Mouse (Mus musculus): ENCODE data around the gene Btn2a2.

Gene Btn2a2

DNA sequence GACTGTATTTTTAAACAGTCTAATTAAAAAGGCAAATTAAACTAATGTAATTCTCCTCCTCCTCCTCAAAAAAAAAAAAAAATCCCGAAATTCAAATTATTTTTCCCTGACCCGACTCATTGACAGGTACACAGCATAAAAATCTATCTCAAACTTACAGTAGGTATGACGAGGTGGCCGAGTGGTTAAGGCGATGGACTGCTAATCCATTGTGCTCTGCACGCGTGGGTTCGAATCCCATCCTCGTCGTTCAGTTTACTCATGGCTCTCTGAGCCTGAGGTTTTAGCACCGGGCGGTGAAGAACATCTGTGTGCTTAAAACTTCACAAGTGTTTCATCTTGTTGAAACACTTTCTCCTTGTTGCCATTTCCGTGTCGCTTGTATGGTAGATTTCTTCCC, 33.0 kb upstream of the Btn2a2 start:
- no peak for DNase-seq (ENCODE audit: low spot score)

DNA sequence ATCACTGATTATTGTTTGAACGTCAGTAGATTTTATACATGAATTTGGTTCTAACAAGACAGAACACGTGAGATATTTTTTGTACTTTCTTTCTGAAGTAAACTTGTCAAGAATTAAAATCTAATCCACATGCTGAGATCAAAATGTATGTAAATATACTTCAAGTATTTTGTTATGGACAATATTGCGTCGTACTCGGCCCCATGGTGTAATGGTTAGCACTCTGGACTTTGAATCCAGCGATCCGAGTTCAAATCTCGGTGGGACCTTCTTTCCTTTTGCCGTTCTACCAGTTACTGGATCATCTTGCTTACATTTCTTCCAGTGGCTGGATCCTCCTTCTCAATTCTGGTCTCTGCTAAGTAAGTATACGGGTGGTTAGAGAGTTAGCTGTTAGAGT, 30.8 kb upstream of the Btn2a2 start:
- DNase-seq (ENCODE audit: low spot score): no peak

DNA sequence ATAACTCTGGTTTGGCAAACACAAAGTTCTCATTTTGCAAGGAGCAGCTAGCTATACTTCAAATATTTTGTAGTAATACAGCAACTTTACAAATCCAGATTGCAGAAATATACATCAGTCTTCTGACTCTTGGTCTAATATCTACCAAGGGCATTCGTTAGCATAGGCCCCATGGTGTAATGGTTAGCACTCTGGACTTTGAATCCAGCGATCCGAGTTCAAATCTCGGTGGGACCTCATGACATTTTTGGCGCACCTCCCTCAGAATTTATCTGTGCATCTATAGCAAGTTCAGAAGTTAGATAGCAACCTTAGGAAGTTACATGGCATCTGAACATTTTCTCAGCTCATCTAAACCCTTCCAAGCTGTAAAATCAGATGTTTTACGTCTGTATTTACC, 30.2 kb upstream of the Btn2a2 start:
- no peak for DNase-seq (ENCODE audit: low spot score)

DNA sequence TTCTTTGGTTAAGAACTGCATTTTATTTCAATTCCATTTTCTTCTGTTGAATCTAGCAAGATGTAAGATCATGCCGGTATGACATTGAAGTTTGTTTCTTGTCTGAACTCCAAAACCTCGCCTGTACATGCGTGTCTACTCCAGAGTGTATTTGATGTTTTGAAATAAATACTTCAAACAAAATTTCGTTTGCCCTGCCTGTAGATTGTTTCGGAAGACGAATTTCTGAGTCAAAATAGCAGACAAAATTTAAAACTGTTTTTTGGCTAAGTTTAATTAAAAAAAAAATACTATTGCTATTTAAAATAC, 29.6 kb upstream of the Btn2a2 start:
- no peak for DNase-seq (ENCODE audit: low spot score)

DNA sequence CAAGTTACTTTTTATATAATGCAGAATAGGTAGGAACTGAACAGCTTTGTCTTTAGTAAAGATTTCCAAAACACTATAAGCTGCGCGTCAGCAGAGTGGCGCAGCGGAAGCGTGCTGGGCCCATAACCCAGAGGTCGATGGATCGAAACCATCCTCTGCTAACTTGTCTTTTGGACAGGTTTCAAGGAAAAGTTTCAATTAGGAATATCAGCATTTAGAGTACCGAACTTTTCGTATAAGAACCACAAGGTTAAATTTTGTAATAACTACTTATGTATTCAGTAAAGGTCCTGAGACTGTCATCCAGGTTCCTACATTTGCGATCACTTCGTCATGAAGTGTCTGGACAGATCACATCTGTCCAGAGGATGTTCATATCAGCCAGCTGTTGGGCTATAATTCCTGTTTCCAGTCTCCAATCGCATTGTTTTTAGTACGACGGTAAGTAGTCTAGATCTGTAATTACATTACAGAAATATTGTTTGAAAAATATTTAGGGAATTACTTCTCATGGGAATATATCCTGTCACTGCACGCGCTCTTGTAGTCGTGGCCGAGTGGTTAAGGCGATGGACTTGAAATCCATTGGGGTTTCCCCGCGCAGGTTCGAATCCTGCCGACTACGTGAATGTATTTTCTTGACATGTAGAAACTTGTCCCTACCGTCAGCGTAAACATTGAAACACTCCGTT, 29.1 kb upstream of the Btn2a2 start:
- peak; percentile 87 for DNase-seq (ENCODE audit: low spot score)

DNA sequence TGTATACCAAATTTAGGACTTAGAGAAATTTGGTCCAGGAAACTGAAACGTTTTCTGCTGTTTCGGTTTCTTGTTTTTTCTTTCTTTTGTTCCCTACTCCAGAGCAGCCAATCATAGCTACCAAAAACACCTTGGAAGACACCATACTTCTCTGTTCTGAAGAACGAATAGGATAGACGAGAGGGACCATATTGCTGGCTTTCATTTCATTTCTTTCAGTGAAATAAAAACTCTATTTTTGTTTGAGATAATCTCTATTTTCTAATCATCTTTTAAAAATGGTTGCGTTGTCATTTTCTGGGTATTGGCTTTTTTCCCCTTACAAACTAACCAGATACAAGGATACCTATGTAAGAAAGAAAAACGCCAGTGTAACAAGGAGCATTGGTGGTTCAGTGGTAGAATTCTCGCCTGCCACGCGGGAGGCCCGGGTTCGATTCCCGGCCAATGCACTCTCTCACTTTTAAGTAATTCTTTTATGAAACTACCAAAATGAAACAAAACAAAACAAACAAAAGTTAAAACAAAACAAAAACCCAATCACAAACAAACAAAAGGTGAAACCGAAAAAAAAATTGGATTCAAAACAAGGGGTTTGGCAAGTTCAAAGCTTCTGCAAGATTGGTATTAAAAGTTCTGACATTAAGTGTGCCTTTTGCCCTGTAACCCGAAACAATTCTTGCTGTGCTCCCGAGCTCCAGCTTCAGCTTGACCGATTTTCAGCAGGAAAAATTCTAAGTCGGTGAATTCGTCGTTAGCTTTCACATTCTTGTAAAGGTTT, 28.4 kb upstream of the Btn2a2 start:
- no peak for DNase-seq (ENCODE audit: low spot score)

DNA sequence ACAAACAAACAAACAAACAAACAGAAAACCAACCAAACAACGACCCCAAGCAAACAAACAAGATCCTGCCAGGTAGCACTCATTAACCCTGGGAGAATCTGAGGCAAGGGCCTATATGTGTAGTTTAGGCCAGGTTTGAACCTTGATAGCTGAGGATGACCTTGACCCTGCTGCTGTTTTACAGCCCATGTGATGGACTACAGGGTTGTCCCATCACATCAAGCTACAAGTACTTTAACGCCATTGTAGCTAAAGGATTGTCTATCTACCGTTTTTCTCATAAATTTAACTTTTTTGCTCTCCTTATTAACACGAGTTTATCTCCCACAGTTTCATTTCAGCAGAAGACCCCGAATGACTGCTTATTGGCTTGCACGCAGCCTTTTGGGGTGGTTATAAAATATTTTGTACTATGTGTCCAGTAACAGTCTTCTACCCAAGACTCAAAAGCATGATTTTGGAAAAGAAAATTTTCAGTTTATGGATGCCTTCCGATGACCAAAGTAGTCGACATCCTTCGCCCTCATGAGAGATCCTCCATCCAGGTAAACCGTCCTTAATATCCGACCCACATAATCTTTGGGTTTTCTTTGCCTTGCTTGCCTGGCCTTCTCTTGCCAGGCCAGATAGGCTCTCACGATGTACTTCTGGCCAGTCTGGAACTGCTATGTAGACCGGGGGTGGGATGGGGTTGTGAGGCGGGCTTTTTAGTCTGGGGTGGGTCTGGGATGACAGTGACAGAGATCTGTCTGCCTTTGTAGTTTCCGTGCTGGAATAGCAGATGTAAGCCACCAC, 27.4 kb upstream of the Btn2a2 start:
- no peak for DNase-seq (ENCODE audit: low spot score)

DNA sequence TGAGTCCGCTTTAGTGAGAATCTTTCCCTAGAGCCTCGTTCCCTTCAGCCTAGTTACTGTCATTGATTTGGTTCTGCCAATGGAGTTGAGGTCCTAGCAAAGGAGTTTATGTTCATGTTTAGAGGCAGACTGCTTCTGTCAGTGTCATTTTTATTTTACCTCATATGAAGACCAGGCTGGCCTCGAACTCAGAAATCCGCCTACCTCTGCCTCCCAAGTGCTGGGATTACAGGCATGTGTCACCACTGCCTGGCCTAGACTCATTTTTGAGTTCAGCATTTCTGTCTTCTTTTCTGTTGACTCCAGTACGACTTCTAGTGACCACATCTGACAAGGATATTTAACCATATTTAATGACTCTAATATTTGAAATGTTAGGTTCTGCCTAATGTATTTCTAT, 26.6 kb upstream of the Btn2a2 start:
- no peak for DNase-seq (ENCODE audit: low spot score)

DNA sequence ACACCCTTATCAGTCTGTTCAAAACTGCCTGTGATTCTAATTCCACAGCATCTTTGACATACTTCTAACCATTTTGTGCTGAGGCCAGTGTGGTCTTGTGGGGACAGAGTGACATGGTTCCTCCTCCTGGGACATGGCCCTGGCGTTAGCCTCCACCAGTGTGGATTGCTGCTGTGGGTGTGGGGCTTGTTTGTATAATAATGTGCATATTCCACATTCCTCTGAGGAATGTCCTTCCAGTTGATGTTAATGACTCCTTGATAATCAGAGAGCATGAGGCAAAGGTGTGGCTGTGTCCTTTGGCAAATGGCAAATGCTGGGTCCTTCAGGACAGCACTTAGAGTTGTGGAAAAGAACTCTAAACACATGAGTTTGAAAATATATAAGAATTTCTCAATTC, 24.9 kb upstream of the Btn2a2 start:
- DNase-seq (ENCODE audit: low spot score): no peak

DNA sequence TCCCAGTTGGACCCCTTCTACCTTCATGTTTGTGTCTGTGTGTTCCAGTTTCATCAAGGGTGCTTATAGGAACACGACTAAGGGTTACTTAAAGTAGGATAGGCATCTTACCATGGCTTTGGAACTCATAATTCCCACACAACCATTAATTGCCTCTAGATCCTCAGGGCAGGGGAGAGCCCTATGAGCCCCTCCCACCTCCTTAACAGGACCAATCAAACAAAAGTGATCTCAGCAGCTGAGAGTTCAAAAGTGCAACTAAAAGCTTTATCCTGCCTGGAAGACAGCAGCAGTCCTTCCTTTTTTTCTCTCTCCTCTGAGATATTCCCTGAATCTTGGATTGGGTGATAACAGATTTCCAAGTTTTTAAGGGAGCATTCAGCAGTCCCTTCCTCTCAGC, 21.5 kb upstream of the Btn2a2 start:
- no peak for DNase-seq (ENCODE audit: low spot score)

DNA sequence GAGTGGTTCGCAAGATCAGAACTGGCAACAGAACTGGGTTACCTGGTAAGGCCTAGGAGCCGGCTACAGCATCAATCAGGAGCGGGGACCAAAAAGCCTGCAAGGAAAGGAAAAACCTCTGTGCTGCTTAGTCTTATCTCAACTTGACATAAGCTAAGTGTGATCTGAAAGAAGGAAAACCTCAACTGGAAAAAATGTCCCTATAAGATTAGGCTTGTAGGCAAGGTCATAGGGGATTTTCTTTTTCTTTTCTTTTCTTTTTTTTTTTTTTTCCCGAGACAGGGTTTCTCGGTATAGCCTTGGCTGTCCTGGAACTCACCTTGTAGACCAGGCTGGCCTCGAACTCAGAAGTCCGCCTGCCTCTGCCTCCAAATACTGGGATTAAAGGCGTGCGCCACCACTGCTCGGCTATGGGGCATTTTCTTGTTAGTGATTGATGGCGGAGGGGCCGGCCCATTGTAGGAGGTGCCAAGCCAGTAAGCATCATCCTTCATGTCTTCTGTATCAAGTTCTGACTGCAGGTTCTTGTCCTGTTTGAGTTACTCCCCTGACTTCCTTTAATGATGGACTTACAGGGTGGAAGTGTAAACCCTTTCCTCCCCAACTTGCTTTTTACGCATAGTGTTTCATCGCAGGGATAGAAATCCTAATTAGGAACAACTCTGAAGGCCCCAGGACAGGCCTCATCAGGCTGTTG, 18.3 kb upstream of the Btn2a2 start:
- DNase-seq (ENCODE audit: low spot score): no peak

DNA sequence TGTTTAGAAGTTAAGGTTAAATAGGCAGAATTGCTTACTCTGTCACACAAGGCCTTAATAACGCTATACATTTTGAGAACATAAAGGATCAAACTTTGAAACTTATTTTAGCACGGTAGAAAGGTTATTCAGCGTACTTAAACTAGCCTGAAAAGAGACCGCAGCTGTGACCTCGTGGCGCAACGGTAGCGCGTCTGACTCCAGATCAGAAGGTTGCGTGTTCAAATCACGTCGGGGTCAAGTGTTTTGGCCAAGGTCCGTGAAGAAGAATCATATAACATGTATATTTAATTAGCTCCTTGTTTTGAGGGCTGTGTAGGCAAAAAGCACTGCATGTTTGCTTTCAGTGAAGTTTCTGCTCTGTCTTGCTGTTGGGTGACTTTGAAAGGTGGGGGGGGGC, 17.7 kb upstream of the Btn2a2 start:
- no peak for DNase-seq (ENCODE audit: low spot score)

DNA sequence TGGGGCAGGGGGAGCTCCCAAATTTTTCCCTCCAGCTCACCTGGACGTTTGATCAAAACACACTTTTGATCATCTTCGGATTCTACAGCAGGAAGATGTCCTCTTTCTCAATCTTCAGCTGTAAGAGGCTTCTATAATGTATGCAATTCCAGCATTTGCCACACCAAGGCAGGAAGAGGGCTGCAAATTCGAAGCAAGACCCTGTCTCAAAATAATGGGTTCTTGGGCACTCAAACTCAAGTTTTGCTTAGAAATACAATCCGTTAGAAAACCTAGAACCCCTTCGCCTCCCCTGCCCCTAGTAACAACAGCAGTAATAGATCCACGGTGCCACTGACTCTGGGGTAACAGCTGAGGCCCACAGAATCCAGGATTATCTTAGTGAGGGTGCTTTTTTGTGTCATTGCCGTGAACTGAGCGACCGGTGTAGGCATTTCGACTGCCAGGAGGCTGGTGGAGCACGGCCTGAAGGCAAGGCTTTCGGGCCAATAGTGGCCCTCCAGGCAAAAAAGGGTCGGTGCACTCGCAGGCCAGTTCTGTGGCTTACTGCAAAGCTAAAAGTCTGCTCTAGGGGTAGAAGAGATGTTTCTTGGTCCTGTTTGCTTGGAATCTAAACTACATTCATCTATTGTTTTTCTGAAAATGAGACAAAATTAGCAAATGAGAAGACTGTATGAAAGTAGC, 17.1 kb upstream of the Btn2a2 start:
- no peak for DNase-seq (ENCODE audit: low spot score)

DNA sequence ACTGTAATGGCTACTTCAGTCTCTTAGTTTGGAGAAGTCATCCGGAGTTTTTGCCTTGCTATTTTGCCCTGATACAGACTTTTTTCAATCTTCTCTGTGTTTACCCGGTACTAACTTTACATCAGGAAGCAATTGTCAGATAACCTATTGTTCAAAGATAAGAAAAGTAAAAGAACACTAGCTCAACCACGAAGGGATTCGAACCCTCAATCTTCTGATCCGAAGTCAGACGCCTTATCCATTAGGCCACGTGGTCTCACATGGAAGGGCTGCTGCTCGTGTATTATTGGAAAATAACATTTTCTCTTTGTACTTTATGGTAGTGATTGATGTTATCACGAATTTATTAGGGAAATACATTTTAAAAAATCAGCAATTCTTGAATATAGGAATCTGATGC, 15.1 kb upstream of the Btn2a2 start:
- DNase-seq (ENCODE audit: low spot score): no peak

DNA sequence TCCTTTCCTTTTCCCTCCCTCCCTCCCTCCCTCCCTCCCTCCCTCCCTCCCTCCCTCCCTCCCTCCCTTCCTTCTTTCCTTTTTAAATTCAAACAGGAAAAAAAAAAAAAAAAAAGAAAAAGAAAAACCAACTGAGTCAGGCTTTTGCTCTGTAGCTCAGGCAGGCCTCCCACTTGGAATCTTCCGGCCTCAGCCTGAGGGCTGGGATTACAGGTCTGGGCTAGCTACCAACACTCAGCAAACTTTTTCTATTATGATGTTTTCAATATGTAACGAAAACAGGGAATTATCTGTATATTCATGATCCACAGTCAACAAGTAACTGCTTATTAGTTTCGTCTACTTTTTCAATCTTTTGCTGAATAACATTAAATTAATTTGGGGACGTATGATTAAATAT, 14.3 kb upstream of the Btn2a2 start:
- no peak for DNase-seq (ENCODE audit: low spot score)

DNA sequence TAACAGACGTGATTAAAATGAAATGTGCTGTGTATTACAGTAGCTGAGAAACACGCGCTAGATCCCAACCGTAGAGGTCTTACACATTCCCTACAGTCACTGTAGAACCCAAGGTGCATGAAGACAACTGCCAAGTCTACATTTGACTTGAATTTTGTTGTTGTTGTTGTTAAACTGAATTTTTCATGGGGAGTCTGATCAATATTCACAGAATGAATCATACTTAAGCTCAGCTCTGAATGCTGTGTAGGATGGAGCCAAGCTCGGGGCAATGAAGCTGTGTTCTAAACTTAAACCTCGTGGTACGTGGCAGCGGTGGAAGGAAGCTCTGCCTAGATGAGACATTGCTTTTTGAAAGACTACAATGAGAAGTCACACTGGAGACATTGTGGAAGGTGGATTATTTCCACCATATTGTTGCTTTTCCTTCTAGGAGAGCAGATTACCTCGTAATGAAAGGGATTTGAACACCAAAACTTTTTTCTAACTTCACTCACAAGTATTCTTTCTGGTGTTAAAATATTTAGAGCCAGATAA, 13.4 kb upstream of the Btn2a2 start:
- DNase-seq (ENCODE audit: low spot score): no peak

DNA sequence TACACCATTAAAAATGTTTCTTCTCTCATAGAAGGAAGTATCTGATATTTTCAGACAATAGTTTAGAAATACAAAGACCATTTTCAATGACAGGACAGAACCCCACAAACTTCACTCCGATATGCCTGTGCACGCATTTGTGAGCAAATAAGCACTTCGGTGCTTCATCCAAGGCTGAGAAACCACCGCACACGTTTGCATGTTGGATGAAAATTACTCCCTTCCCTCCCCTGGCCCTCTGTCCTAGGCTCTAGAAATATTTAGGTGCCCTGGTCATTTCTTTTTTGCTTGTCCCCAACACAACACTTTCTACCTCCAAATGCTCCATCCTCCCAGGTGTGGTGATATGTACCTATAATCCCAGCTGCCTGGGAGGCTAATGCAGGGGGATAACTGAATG, 12.9 kb upstream of the Btn2a2 start:
- no peak for DNase-seq (ENCODE audit: low spot score)

DNA sequence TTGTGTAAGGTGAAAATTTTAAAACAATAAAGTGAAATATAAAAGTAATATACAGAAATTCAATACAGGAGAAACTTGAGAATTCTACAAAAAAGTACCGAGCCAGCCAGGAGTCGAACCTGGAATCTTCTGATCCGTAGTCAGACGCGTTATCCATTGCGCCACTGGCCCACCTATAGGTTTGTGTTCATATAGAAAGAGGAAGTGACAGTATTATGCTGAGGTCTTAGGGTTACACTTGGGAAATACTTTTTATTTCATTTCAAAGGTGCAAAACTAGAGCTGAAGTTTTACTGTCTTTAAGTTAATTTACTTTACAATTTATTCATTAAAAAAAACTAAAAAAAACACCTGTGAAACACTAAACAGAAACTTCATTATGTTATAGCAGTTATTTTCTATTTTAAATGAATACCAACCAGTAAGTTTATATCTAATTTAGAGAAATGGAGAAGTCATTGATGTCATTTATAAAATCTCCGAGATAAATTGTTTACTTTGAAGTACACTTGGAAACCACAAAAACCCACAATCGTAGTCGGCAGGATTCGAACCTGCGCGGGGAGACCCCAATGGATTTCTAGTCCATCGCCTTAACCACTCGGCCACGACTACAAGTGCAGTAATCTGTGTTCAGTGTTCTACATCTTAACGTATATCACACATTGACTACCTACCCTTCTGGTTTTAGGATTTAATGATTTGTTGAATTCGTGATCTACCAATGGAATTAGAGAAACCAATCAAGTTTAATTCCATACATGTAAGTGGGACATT, 12.0 kb upstream of the Btn2a2 start:
- DNase-seq (ENCODE audit: low spot score): no peak

DNA sequence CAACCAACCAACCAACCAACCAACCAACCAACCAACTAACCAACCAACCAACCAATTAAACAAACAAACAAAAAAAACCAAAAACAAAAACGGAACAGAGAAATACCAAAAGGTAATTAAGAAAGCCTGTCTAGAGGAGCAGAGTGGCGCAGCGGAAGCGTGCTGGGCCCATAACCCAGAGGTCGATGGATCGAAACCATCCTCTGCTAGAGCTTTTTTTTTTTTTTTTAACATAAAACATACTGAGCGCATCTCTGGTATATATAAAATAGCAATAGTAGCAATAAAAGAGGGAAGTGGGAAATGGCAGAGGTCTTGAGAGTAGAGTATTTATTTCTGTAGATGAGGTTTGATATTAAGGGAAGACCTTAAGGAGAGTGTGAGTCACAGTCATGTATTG, 11.3 kb upstream of the Btn2a2 start:
- DNase-seq (ENCODE audit: low spot score): no peak

DNA sequence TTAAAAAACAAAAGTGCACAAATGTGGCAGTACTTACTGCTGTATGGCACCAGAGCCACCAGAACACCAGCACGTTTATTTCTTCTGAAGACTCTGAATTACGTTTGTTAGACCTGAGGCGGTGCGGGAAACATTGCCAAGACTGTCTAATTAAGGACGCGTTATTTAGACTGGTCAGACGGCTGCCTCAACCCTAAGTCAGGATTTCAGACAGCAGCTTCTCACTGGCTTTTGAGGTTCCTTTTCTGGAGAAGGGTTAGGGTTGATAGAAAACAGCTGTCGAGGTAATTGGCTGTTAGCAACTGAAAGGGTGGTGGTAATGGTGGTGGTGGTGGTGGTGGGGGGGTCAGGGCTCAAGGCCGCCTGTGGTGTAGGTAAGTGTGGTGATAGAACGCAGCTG, 10.0 kb upstream of the Btn2a2 start:
- DNase-seq (ENCODE audit: low spot score): no peak

All from ovary, postnatal 10 days (tissue).